Mouse (Mus musculus) megakaryocyte-erythroid progenitor cell, adult 5-6 weeks (primary cell): ENCODE data around the gene Ldha. TPM values are rescaled to one million over a fixed set of nuclear protein-coding genes. Genes with fewer than 3 reads are reported as not detected.
A peak's percentile ranks its signal among the peaks of the same experiment; 100 is the strongest.
"Not testable (repeated sequence)": the region's sequence is repeated elsewhere in the genome, so short reads cannot be mapped to it uniquely, and the experiment has no call there.

Source experiments
- ATAC-seq: replicated peaks from 2 replicates; pipeline ENCODE4 v1.8.0; 2016; ENCODE audit warnings: mild to moderate bottlenecking, inconsistent platforms; ENCODE audit not compliant: severe bottlenecking, poor library complexity, low FRiP score, low TSS enrichment
- total RNA-seq, 2 experiments: library from RNA; stranded (forward) in 1 of 2; stranded (reverse) in 1 of 2; fragments of 200-1000, 215-1000 nt in 1 of 2; fragments of >200 nt in 1 of 2; fragmentation: Nextera tagmentation in 1 of 2; gene quantifications; 2 replicates each; pipeline ENCODE4 v1.2.3; 2014 to 2017

Ldha gene
- total RNA-seq, 2 experiments from 2014 or later: 483 to 663 TPM

DNA sequence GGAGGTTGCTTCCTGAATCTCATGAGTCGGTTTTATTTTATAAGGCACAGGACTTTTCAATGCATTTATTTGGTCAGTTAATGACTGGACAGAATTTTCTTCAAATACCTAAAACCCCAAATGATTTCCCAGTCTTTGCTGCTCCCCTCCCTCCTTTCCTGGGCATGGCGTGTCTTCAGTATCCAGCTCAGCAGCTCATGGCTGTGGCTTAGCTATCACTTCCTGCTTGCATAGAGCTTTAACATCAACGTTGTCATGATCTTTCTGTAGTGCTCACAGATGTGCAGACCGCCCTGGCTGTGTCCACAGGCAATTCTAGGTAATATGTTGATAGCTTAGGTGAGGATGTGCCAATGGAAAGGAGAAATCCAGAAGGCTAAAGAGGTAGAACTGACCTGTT is 30.7 kb downstream of the Ldha start:
- no peak; the same call in 1 of the 2 replicates for ATAC-seq

- no peak for ATAC-seq
These were observed 35.6 kb downstream of the Ldha start for GRCm38 (mm10) chr7:46876841-46877240.

GRCm38 (mm10) chr7:46877255-46877654 is 36.0 kb downstream of the Ldha start:
- peak; percentile 39 for ATAC-seq

- ATAC-seq: no peak
These were observed 38.6 kb downstream of the Ldha start for GRCm38 (mm10) chr7:46879851-46880250.

- ATAC-seq: no peak
These were observed 39.7 kb downstream of the Ldha start for GRCm38 (mm10) chr7:46880992-46881391.

DNA sequence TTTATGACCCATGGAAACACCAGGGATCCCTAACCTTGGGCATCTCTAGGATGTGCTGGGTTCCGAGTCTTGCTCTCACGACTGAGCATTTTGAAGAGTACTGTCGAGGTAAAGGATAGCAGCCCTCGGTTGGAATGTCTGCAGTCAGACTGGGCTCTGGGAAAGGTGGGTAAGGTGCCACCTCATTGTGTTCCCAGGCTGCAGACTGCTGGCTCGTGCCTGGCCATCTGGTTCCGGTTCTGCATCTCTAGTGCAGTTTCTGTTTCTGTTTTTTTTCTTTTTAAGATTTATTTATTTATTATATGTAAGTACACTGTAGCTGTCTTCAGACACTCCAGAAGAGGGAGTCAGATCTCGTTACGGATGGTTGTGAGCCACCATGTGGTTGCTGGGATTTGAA is 40.7 kb downstream of the Ldha start:
- ATAC-seq: not testable (repeated sequence)

DNA sequence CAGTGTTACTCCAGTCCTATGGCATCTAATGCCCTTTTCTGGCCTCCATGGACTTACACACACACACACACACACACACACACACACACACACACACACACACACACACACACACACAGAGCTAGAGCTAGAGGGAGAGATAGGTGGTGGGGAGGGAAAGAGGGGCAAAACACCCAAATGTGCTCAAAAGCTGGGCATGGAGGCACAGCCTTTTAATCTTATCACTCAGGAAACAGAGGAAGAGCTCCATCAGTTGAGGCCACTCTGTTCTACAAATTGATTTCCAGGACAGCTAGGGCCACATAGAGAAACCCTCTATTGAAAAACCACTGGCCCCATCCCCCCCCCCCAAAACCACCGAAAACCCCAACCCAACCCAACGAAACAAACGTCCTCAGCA is 42.0 kb downstream of the Ldha start:
- peak; percentile 58 for ATAC-seq

- ATAC-seq: no peak
These were observed 54.2 kb downstream of the Ldha start for GRCm38 (mm10) chr7:46895511-46895910.

- ATAC-seq: no peak
These were observed 58.1 kb downstream of the Ldha start for GRCm38 (mm10) chr7:46899343-46899742.

Other genes with a start within 250 kb of the Ldha start
- 8.6 and 17.3 TPM in 2 replicates for gene Sergef, start 201.7 kb upstream of the Ldha start, total RNA-seq (2014; fragmentation: Nextera tagmentation)
- gene Sergef, start 201.7 kb upstream of the Ldha start, total RNA-seq (2017): 9.0 and 10.2 TPM in 2 replicates
- not detected in 2 replicates for gene Tph1, start 168.9 kb upstream of the Ldha start, total RNA-seq (2014; fragmentation: Nextera tagmentation)
- not detected in 2 replicates for gene Tph1, start 168.9 kb upstream of the Ldha start, total RNA-seq (2017)
- 19.2 and 19.7 TPM in 2 replicates for gene Saal1, start 130.8 kb upstream of the Ldha start, total RNA-seq (2014; fragmentation: Nextera tagmentation)
- gene Saal1, start 130.8 kb upstream of the Ldha start, total RNA-seq (2017): 20.5 and 23.1 TPM in 2 replicates
- not detected in 2 replicates for gene Saa3, start 125.8 kb upstream of the Ldha start, total RNA-seq (2014; fragmentation: Nextera tagmentation)
- not detected in 2 replicates for gene Saa3, start 125.8 kb upstream of the Ldha start, total RNA-seq (2017)
- not detected in 2 replicates for gene Saa4, start 108.9 kb upstream of the Ldha start, total RNA-seq (2014; fragmentation: Nextera tagmentation)
- not detected in 2 replicates for gene Saa4, start 108.9 kb upstream of the Ldha start, total RNA-seq (2017)
- not detected in 2 replicates for gene Saa1, start 98.5 kb upstream of the Ldha start, total RNA-seq (2014; fragmentation: Nextera tagmentation)
- not detected in 2 replicates for gene Saa1, start 98.5 kb upstream of the Ldha start, total RNA-seq (2017)
- not detected in 2 replicates for gene Saa2, start 89.7 kb upstream of the Ldha start, total RNA-seq (2014; fragmentation: Nextera tagmentation)
- gene Saa2, start 89.7 kb upstream of the Ldha start, total RNA-seq (2017): not detected in 2 replicates
- gene Hps5, start 45.4 kb upstream of the Ldha start, total RNA-seq (2014; fragmentation: Nextera tagmentation): 21.2 and 21.7 TPM in 2 replicates
- 16.2 and 25.1 TPM in 2 replicates for gene Hps5, start 45.4 kb upstream of the Ldha start, total RNA-seq (2017)
- gene Gtf2h1, start 45.4 kb upstream of the Ldha start, total RNA-seq (2014; fragmentation: Nextera tagmentation): 64.4 and 68.6 TPM in 2 replicates
- gene Gtf2h1, start 45.4 kb upstream of the Ldha start, total RNA-seq (2017): 144 and 158 TPM in 2 replicates
- gene Ldhc, start 19.7 kb downstream of the Ldha start, total RNA-seq (2014; fragmentation: Nextera tagmentation): not detected in 2 replicates
- not detected in 2 replicates for gene Ldhc, start 19.7 kb downstream of the Ldha start, total RNA-seq (2017)
- 69.9 and 95.9 TPM in 2 replicates for gene Tsg101, start 78.5 kb downstream of the Ldha start, total RNA-seq (2014; fragmentation: Nextera tagmentation)
- 42.1 and 79.1 TPM in 2 replicates for gene Tsg101, start 78.5 kb downstream of the Ldha start, total RNA-seq (2017)
- 11.1 and 12.0 TPM in 2 replicates for gene Uevld, start 117.1 kb downstream of the Ldha start, total RNA-seq (2014; fragmentation: Nextera tagmentation)
- gene Uevld, start 117.1 kb downstream of the Ldha start, total RNA-seq (2017): 7.9 and 8.0 TPM in 2 replicates
- gene Gm9999, start 142.1 kb downstream of the Ldha start, total RNA-seq (2014; fragmentation: Nextera tagmentation): not detected in 2 replicates
- not detected in 2 replicates for gene Gm9999, start 142.1 kb downstream of the Ldha start, total RNA-seq (2017)
- 14.8 and 15.6 TPM in 2 replicates for gene Spty2d1, start 166.9 kb downstream of the Ldha start, total RNA-seq (2014; fragmentation: Nextera tagmentation)
- gene Spty2d1, start 166.9 kb downstream of the Ldha start, total RNA-seq (2017): 28.9 and 33.4 TPM in 2 replicates
- 0.77 and 2.3 TPM in 2 replicates for gene Tmem86a, start 209.1 kb downstream of the Ldha start, total RNA-seq (2014; fragmentation: Nextera tagmentation)
- gene Tmem86a, start 209.1 kb downstream of the Ldha start, total RNA-seq (2017): not detected in 2 replicates